Mouse (Mus musculus): ENCODE results near the gene Gm49380. TPM values are rescaled to one million over a fixed set of nuclear protein-coding genes. Genes with fewer than 3 reads are reported as not detected.

The Gm49380 gene
- polyA plus RNA-seq, 1 experiment from 2014 or later: 0.35 TPM

DNA sequence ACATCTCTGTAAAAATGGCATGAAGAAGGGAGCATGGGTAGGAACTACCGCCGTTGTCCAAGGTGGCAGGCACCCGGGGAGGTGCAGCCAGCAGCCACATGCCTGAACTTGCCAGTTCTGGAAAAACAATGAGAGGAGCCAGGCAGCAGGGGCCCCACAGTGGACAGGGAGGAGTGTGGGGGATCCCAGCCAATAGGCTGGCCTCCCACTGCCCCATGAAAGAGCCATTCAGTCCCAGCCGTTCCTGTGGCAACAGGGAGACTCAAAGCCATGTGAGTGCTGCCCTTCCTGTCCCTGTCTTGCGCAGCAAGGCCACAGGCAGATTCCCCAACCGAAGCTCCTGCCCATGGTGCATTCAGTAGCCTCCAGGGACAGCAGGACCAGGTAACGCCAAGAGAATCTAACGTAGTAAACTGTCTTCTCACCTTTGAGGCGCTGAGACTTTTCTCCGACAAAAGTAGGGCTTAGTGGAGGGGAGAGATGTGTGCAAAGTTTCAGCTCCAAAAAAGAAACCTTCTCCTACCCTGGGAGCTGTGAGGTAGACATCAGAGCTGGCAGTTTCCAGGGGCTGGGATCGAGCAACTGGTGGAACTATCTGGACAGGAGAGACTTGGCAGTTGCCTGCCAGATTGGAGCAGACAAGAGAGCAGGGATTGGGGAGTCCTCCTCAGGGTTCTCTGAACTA, 41.2 kb downstream of the Gm49380 start:
- H3K4me2 ChIP-seq (ENCODE audit: low read depth, low read length): peak overlapping the region; percentile 10; the same call in 1 of the 2 replicates
- no peak overlapping the region; the same call in 1 of the 2 replicates for H3K27ac ChIP-seq (replicated peaks; ENCODE audit: low read depth, low read length)
- 30% methylated on average over 11 of the region's 11 CpGs for WGBS

GRCm38 (mm10) chr9:44070844-44071231, 42.5 kb downstream of the Gm49380 start:
- ATAC-seq (ENCODE audit: low read depth): no peak
- no peak overlapping the region for H3K4me2 ChIP-seq (ENCODE audit: low read depth, low read length)

More for the DNA sequence above, 41.2 kb downstream of the Gm49380 start:
- ATAC-seq (ENCODE audit: low read depth) (peak; percentile 48; the same call in 1 of the 2 replicates), DNase-seq (ENCODE audit: low spot score) (peak; percentile 68)
- Histone ChIP-seq H3K36me3 (ENCODE audit: control insufficient read depth, insufficient read depth, low read length) (no peaks in the 10 kb centered on the region), H3K9ac (ENCODE audit: low read depth, low read length) (no peak overlapping the region), H3K9me3 (ENCODE audit: control insufficient read depth, low read length) (no peaks in the 10 kb centered on the region), H3K27me3 (replicated peaks; ENCODE audit: control insufficient read depth, insufficient read depth, low read length) (no peaks in the 10 kb centered on the region), H3K4me3 (ENCODE audit: low read depth, low read length) (no peak overlapping the region), H3K4me1 (ENCODE audit: control insufficient read depth, insufficient read depth, low read length) (peaks cover 25% of the 10 kb centered on the region)

DNA sequence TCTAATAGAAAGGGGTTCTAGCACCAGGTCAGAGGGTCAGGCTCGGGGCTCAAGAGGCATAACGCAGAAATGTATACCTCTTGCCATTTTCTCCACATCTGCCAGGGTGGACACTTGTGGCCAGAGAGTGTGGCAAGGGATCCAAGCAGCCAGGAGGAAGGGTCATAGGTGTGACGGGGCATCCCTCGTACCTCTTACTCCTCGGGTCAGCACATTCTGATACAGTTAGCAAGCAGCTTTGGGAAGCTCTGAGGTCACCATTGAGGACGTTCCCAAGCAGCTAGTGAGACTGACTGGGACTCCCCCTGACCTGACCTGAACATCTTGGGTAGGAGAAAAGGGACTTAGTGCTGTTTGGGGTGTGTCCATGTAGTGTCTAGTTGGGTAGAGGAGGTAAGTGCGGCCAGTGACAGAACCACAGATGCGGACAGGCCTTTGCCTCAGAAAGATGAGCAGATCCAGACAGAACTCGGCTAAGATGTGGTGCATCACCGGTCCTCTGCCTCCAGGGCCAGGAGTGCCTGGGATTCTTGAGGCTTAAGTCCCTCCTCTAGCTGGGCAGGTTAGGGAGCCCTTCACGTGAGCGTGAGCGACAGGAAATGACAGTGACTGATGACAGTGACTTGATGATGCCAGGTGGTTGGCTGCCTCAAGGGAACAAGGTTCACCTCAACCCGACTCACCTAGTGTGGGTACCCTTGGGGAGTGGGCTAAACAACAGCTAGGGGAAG, 43.0 kb downstream of the Gm49380 start:
- Histone ChIP-seq H3K27ac (replicated peaks; ENCODE audit: low read depth, low read length) (no peak overlapping the region), H3K4me2 (ENCODE audit: low read depth, low read length) (no peak overlapping the region), H3K27me3 (replicated peaks; ENCODE audit: control insufficient read depth, insufficient read depth, low read length) (no peaks in the 10 kb centered on the region), H3K9me3 (ENCODE audit: control insufficient read depth, low read length) (no peaks in the 10 kb centered on the region), H3K4me3 (ENCODE audit: low read depth, low read length) (no peak overlapping the region), H3K4me1 (ENCODE audit: control insufficient read depth, insufficient read depth, low read length) (peaks cover 25% of the 10 kb centered on the region), H3K36me3 (ENCODE audit: control insufficient read depth, insufficient read depth, low read length) (no peaks in the 10 kb centered on the region), H3K9ac (ENCODE audit: low read depth, low read length) (0 out of 2 replicates have a peak overlapping the region, but pooled peaks have one; percentile 10)
- WGBS: 63% methylated on average over 14 of the region's 14 CpGs
- ATAC-seq (ENCODE audit: low read depth): no peak
- no peak for DNase-seq (ENCODE audit: low spot score)

More at GRCm38 (mm10) chr9:44070844-44071231, 42.5 kb downstream of the Gm49380 start:
- H3K27me3 ChIP-seq (replicated peaks; ENCODE audit: control insufficient read depth, insufficient read depth, low read length): no peaks in the 10 kb centered on the region
- DNase-seq (ENCODE audit: low spot score): peak; percentile 60
- H3K36me3 ChIP-seq (ENCODE audit: control insufficient read depth, insufficient read depth, low read length): no peaks in the 10 kb centered on the region
- peaks cover 25% of the 10 kb centered on the region for H3K4me1 ChIP-seq (ENCODE audit: control insufficient read depth, insufficient read depth, low read length)
- H3K4me3 ChIP-seq (ENCODE audit: low read depth, low read length): no peak overlapping the region
- WGBS: 15% methylated on average over 8 of the region's 8 CpGs
- no peak overlapping the region for H3K27ac ChIP-seq (replicated peaks; ENCODE audit: low read depth, low read length)
- H3K9ac ChIP-seq (ENCODE audit: low read depth, low read length): 0 out of 2 replicates have a peak overlapping the region, but pooled peaks have one; percentile 10
- H3K9me3 ChIP-seq (ENCODE audit: control insufficient read depth, low read length): no peaks in the 10 kb centered on the region

- Histone ChIP-seq H3K27me3 (replicated peaks; ENCODE audit: control insufficient read depth, insufficient read depth, low read length) (no peaks in the 10 kb centered on the region), H3K27ac (replicated peaks; ENCODE audit: low read depth, low read length) (no peak overlapping the region), H3K9ac (ENCODE audit: low read depth, low read length) (0 out of 2 replicates have a peak overlapping the region, but pooled peaks have one; percentile 6), H3K4me1 (ENCODE audit: control insufficient read depth, insufficient read depth, low read length) (peaks cover 25% of the 10 kb centered on the region), H3K9me3 (ENCODE audit: control insufficient read depth, low read length) (no peaks in the 10 kb centered on the region), H3K4me2 (ENCODE audit: low read depth, low read length) (no peak overlapping the region), H3K4me3 (ENCODE audit: low read depth, low read length) (no peak overlapping the region), H3K36me3 (ENCODE audit: control insufficient read depth, insufficient read depth, low read length) (no peaks in the 10 kb centered on the region)
- ATAC-seq (ENCODE audit: low read depth): no peak
- no peak for DNase-seq (ENCODE audit: low spot score)
- 11% methylated on average over 7 of the region's 7 CpGs for WGBS
Observed at GRCm38 (mm10) chr9:44069252-44069651, 44.0 kb downstream of the Gm49380 start.

GRCm38 (mm10) chr9:44067960-44068330, 45.4 kb downstream of the Gm49380 start:
- Histone ChIP-seq H3K9ac (ENCODE audit: low read depth, low read length) (no peak overlapping the region), H3K36me3 (ENCODE audit: control insufficient read depth, insufficient read depth, low read length) (no peaks in the 10 kb centered on the region), H3K4me3 (ENCODE audit: low read depth, low read length) (no peak overlapping the region; the same call in 1 of the 2 replicates), H3K27me3 (replicated peaks; ENCODE audit: control insufficient read depth, insufficient read depth, low read length) (no peaks in the 10 kb centered on the region), H3K4me2 (ENCODE audit: low read depth, low read length) (peak overlapping the region; percentile 95), H3K4me1 (ENCODE audit: control insufficient read depth, insufficient read depth, low read length) (peaks cover 25% of the 10 kb centered on the region), H3K9me3 (ENCODE audit: control insufficient read depth, low read length) (no peaks in the 10 kb centered on the region), H3K27ac (replicated peaks; ENCODE audit: low read depth, low read length) (no peak overlapping the region)
- ATAC-seq (ENCODE audit: low read depth) (no peak), DNase-seq (ENCODE audit: low spot score) (no peak)
- WGBS: 78% methylated on average over 6 of the region's 6 CpGs

GRCm38 (mm10) chr9:44067241-44067959, 45.9 kb downstream of the Gm49380 start:
- H3K9ac ChIP-seq (ENCODE audit: low read depth, low read length): peak overlapping the region; percentile 60
- no peak overlapping the region for H3K27ac ChIP-seq (replicated peaks; ENCODE audit: low read depth, low read length)
- peaks cover 22% of the 10 kb centered on the region for H3K4me1 ChIP-seq (ENCODE audit: control insufficient read depth, insufficient read depth, low read length)
- peak overlapping the region; percentile 54 for H3K4me3 ChIP-seq (ENCODE audit: low read depth, low read length)
- peak; percentile 56 for DNase-seq (ENCODE audit: low spot score)
- no peaks in the 10 kb centered on the region for H3K27me3 ChIP-seq (replicated peaks; ENCODE audit: control insufficient read depth, insufficient read depth, low read length)
- H3K36me3 ChIP-seq (ENCODE audit: control insufficient read depth, insufficient read depth, low read length): no peaks in the 10 kb centered on the region
- H3K4me2 ChIP-seq (ENCODE audit: low read depth, low read length): peak overlapping the region; percentile 95
- whole genome bisulfite sequencing: 5% methylated on average over 15 of the region's 15 CpGs
- no peaks in the 10 kb centered on the region for H3K9me3 ChIP-seq (ENCODE audit: control insufficient read depth, low read length)
- peak; percentile 13 for ATAC-seq (ENCODE audit: low read depth)

DNA sequence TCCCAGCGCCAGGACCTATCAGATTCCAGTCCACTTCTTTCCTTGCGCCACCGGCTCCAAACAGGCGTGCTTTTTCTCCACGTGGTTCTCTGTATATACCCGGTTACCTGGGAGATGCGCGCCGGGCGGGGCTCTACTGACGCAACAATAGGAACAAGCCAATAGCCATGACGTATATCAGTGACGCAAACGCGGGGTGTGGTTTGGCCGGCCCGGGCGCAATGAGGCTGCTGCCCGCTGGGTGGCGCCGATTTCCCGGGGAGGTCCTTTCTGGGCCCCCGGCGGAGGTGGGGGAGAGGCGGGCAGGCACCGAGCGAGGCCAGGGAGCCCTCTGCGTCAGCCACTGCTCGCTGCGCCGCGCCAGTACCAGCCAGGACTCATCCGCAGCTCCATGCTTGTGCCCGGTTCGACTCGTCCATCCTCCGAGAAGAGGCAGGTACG, 46.5 kb downstream of the Gm49380 start, which contains the start of gene Usp2:
Gene Usp2 (plus strand): TSS at position 237 of the 441 bp plus-strand sequence.
- ATAC-seq (ENCODE audit: low read depth) (peak; percentile 98), DNase-seq (ENCODE audit: low spot score) (peak; percentile 99)
- Histone ChIP-seq H3K4me1 (ENCODE audit: control insufficient read depth, insufficient read depth, low read length) (peaks cover 16% of the 10 kb centered on the region), H3K4me3 (ENCODE audit: low read depth, low read length) (peak within 1 kb of the TSS; percentile 54), H3K4me2 (ENCODE audit: low read depth, low read length) (peak within 1 kb of the TSS; percentile 95), H3K9ac (ENCODE audit: low read depth, low read length) (peak within 1 kb of the TSS; percentile 60), H3K27me3 (replicated peaks; ENCODE audit: control insufficient read depth, insufficient read depth, low read length) (no peaks in the 10 kb centered on the region), H3K9me3 (ENCODE audit: control insufficient read depth, low read length) (no peaks in the 10 kb centered on the region), H3K36me3 (ENCODE audit: control insufficient read depth, insufficient read depth, low read length) (no peaks in the 10 kb centered on the region), H3K27ac (replicated peaks; ENCODE audit: low read depth, low read length) (no peak within 1 kb of the TSS)
- under 1% methylated on average over 30 of the region's 38 CpGs for WGBS

GRCm38 (mm10) chr9:44065177-44065576, 48.1 kb downstream of the Gm49380 start:
- Histone ChIP-seq H3K9me3 (ENCODE audit: control insufficient read depth, low read length) (no peaks in the 10 kb centered on the region), H3K9ac (ENCODE audit: low read depth, low read length) (no peak overlapping the region), H3K36me3 (ENCODE audit: control insufficient read depth, insufficient read depth, low read length) (no peaks in the 10 kb centered on the region), H3K27me3 (replicated peaks; ENCODE audit: control insufficient read depth, insufficient read depth, low read length) (no peaks in the 10 kb centered on the region), H3K4me1 (ENCODE audit: control insufficient read depth, insufficient read depth, low read length) (peaks cover 12% of the 10 kb centered on the region), H3K4me2 (ENCODE audit: low read depth, low read length) (no peak overlapping the region), H3K27ac (replicated peaks; ENCODE audit: low read depth, low read length) (no peak overlapping the region), H3K4me3 (ENCODE audit: low read depth, low read length) (no peak overlapping the region)
- 32% methylated on average over 1 of the region's 1 CpGs for WGBS
- no peak for ATAC-seq (ENCODE audit: low read depth)
- no peak for DNase-seq (ENCODE audit: low spot score)

All from embryonic facial prominence, embryonic 14.5 days (tissue).